Mouse (Mus musculus): ENCODE results near the gene Fh1.

DNA sequence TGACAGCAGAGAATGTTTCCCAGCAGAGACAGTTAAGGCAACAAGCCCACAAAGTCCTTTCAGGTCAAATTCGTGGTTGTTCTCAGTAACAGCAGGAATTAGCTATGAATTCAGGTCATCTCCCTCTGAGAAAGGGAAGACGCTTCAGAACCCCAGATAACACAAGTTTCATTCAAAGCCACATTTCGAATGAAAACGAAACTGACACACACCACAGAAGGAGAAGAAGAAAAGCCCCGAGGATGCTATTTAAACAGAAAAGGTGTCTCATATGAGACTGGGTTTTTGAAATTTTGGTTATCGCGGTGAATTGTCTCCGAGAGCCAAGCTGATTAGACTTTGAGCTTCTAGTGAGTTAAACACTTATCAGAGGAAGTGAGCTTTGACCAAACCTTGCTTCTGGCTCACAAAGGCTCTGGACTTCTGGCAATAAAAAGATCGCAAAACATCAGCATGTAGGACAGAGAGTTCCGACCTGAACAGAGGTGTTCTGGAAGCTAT, 6.3 kb upstream of the Fh1 start:
- TF ChIP-seq CTCF (IDR thresholded peaks at IDR 0.05) (no peak), EP300 (IDR thresholded peaks at IDR 0.05) (no peak)
